Mouse (Mus musculus): Measurements from ENCODE around the gene Cln6.

- TF ChIP-seq EP300 (IDR thresholded peaks at IDR 0.05): no peak
- no peak for TF ChIP-seq CTCF (IDR thresholded peaks at IDR 0.05)
Measured at GRCm38 (mm10) chr9:62876966-62877616, 38.5 kb downstream of the Cln6 start.
